Mouse (Mus musculus) intestine, postnatal 0 days (tissue): Measurements from ENCODE around the gene Mphosph9. TPM values are rescaled to one million over a fixed set of nuclear protein-coding genes. Genes with fewer than 3 reads are reported as not detected.

Experiments
- ATAC-seq: fragments of 200-750 bp; cut with Nextera tagmentation; 2 replicates; pipeline ENCODE4 v1.8.0; 2017; ENCODE audit warnings: mild to moderate bottlenecking, moderate TSS enrichment, moderate library complexity
- H3K27ac ChIP-seq: fragments of 300-500 bp; sonication (generic); 2 replicates; pipeline ENCODE4 v1.5.1; 2014; ENCODE audit warnings: mild to moderate bottlenecking, low read depth, low read length, moderate library complexity
- H3K27me3 ChIP-seq: fragments of 300-500 bp; sonication (generic); replicated peaks from 2 replicates; pipeline ENCODE4 v1.6.1; 2014; ENCODE audit warnings: low read length, mixed read lengths; ENCODE audit not compliant: control insufficient read depth, insufficient read depth
- H3K36me3 ChIP-seq: fragments of 300-500 bp; sonication (generic); 2 replicates; pipeline ENCODE4 v1.6.1; 2014; ENCODE audit warnings: mild to moderate bottlenecking, moderate library complexity; ENCODE audit not compliant: control insufficient read depth, insufficient read depth
- H3K4me1 ChIP-seq: fragments of 300-500 bp; sonication (generic); replicated peaks from 2 replicates; pipeline ENCODE4 v1.6.1; 2014; ENCODE audit warnings: antibody characterized with exemption, low read length, mixed read lengths; ENCODE audit not compliant: control insufficient read depth, insufficient read depth
- H3K4me2 ChIP-seq: fragments of 300-500 bp; sonication (generic); replicated peaks from 2 replicates; pipeline ENCODE4 v1.6.1; 2014; ENCODE audit warnings: low read depth, mild to moderate bottlenecking, moderate library complexity
- H3K4me3 ChIP-seq: fragments of 300-500 bp; sonication (generic); 2 replicates; pipeline ENCODE4 v1.5.1; 2014; ENCODE audit warnings: low read depth, low read length
- H3K9ac ChIP-seq: fragments of 300-500 bp; sonication (generic); 2 replicates; pipeline ENCODE4 v1.6.1; 2014; ENCODE audit warnings: mild to moderate bottlenecking, low read depth, low read length
- H3K9me3 ChIP-seq: fragments of 300-500 bp; sonication (generic); 2 replicates; pipeline ENCODE4 v1.6.1; 2016; ENCODE audit warnings: mixed run types; ENCODE audit not compliant: control insufficient read depth
- CTCF ChIP-seq: sonication (generic); IDR thresholded peaks from 2 replicates; pipeline ENCODE4 v1.5.1; 2016; ENCODE audit warnings: low read depth, mild to moderate bottlenecking, control low read depth, antibody characterized with exemption, moderate library complexity
- WGBS: fragments of 180-500 bp; shearing (Covaris S2); extraction: QIAGEN DNeasy Blood & Tissue Kit; methylation state at CpG from one replicate; pipeline ENCODE4 v1.1.7; 2014; 5-methylcytosine and 5-hydroxymethylcytosine counted together
- polyA plus RNA-seq: library from polyadenylated mRNA; unstranded; fragments of >200 nt; fragmentation: Nextera tagmentation; extraction: Ambion mirVana; gene quantifications from 2 replicates; pipeline ENCODE4 v1.2.1, GENCODE M21; 2015

The Mphosph9 gene
- polyA plus RNA-seq, 1 experiment from 2014 or later, result 2.6 TPM

- Histone ChIP-seq H3K4me1 (peaks cover 8% of the 10 kb centered on the region; the same call in 1 of the 2 replicates), H3K9ac (peak overlapping the region; percentile 98), H3K9me3 (no peaks in the 10 kb centered on the region), H3K4me2 (peak overlapping the region; percentile 93), H3K27me3 (no peaks in the 10 kb centered on the region), H3K4me3 (peak overlapping the region; percentile 96), H3K27ac (peak overlapping the region; percentile 95), H3K36me3 (peaks cover 8% of the 10 kb centered on the region; the same call in 1 of the 2 replicates)
- WGBS, result under 1% methylated on average over 72 of the region's 132 CpGs
- peak; percentile 68 for TF ChIP-seq CTCF
- peak; percentile 17 for ATAC-seq
These were observed 26.2 kb upstream of the Mphosph9 start for GRCm38 (mm10) chr5:124353726-124354547.

GRCm38 (mm10) chr5:124353011-124353725 lies 25.4 kb upstream of the Mphosph9 start:
- no peak for TF ChIP-seq CTCF
- H3K9ac ChIP-seq, result peak overlapping the region; percentile 98
- H3K36me3 ChIP-seq, result peaks cover 15% of the 10 kb centered on the region; the same call in 1 of the 2 replicates
- H3K4me3 ChIP-seq, result peak overlapping the region; percentile 96
- H3K4me2 ChIP-seq, result peak overlapping the region; percentile 93
- peaks cover 8% of the 10 kb centered on the region; the same call in 1 of the 2 replicates for H3K4me1 ChIP-seq
- peak overlapping the region; percentile 95 for H3K27ac ChIP-seq
- H3K9me3 ChIP-seq, result no peaks in the 10 kb centered on the region
- no peak for ATAC-seq
- under 1% methylated on average over 32 of the region's 32 CpGs for WGBS
- no peaks in the 10 kb centered on the region for H3K27me3 ChIP-seq

DNA sequence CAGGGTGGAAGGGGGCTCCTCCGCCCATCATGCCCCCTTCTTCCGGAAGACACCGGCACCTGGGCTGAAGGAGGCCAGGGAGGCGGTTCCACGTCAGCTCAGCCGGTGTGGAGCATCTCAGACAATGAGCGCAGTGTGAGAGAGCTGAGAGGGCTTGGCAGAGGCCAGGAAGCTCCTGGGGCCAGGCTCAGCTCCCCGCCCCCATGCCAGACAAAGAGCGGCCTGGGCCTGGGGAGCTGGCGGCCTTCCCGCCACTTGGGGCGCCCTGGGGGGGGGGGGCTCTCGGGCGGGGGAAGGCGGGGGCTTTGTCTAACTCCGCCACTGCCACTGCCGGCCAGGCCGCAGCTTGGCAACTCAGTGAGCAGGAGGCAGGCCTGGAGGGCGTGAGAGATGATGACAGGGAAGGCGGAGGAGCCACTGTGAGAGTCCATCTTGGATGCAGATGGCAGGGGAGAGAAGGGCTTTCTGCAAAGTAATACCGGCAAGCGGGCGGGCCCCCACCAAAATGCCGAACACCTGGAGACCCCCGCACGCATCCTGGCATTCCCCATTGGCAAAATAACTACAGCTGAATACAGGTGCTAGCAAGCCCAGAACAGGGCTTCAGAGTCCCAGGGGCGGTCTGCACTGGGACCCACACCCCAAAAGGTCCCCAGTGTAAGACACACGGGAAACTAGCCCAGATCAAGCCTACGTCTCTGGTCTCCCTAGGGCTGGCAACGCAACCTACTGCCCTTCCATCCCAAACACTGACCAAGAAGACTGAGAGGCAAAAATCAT lies 24.6 kb upstream of the Mphosph9 start:
- Histone ChIP-seq H3K27ac (peak overlapping the region; percentile 95), H3K9me3 (no peaks in the 10 kb centered on the region), H3K4me2 (peak overlapping the region; percentile 93), H3K4me1 (peaks cover 8% of the 10 kb centered on the region; the same call in 1 of the 2 replicates), H3K36me3 (peaks cover 18% of the 10 kb centered on the region; the same call in 1 of the 2 replicates), H3K27me3 (no peaks in the 10 kb centered on the region), H3K4me3 (peak overlapping the region; percentile 96), H3K9ac (peak overlapping the region; percentile 98)
- ATAC-seq, result peak; percentile 83
- WGBS, result under 1% methylated on average over 29 of the region's 30 CpGs
- TF ChIP-seq CTCF, result peak; percentile 34

- no peak for TF ChIP-seq CTCF
- Histone ChIP-seq H3K27ac (peak overlapping the region; percentile 95), H3K4me3 (peak overlapping the region; percentile 96), H3K27me3 (no peaks in the 10 kb centered on the region), H3K4me2 (peak overlapping the region; percentile 93), H3K9ac (peak overlapping the region; percentile 40; the same call in 1 of the 2 replicates), H3K36me3 (peaks cover 23% of the 10 kb centered on the region; the same call in 1 of the 2 replicates), H3K9me3 (no peaks in the 10 kb centered on the region), H3K4me1 (peaks cover 8% of the 10 kb centered on the region; the same call in 1 of the 2 replicates)
- WGBS, result 40% methylated on average over 3 of the region's 3 CpGs
- no peak for ATAC-seq
These were observed 23.8 kb upstream of the Mphosph9 start for GRCm38 (mm10) chr5:124351604-124352003.

GRCm38 (mm10) chr5:124351111-124351560 lies 23.4 kb upstream of the Mphosph9 start:
- no peak for TF ChIP-seq CTCF
- H3K27ac ChIP-seq, result peak overlapping the region; percentile 95; the same call in 1 of the 2 replicates
- H3K4me2 ChIP-seq, result peak overlapping the region; percentile 93
- peak; percentile 28 for ATAC-seq
- H3K4me1 ChIP-seq, result peaks cover 8% of the 10 kb centered on the region; the same call in 1 of the 2 replicates
- no peaks in the 10 kb centered on the region for H3K27me3 ChIP-seq
- 19% methylated on average over 7 of the region's 7 CpGs for WGBS
- no peaks in the 10 kb centered on the region for H3K9me3 ChIP-seq
- H3K36me3 ChIP-seq, result peaks cover 25% of the 10 kb centered on the region; the same call in 1 of the 2 replicates
- H3K4me3 ChIP-seq, result 0 out of 2 replicates have a peak overlapping the region, but pooled peaks have one; percentile 96
- 0 out of 2 replicates have a peak overlapping the region, but pooled peaks have one; percentile 40 for H3K9ac ChIP-seq
